Mouse (Mus musculus) c-Kit-positive CD71-positive TER-119-positive erythroid progenitor cells, embryonic 14.5 days (primary cell): ENCODE data around the gene Ncoa1.

Source experiments
- DNase-seq: peaks from one replicate; pipeline ENCODE4 v3.0.0-alpha.2; 2013; ENCODE audit warnings: low spot score

Gene Ncoa1

DNA sequence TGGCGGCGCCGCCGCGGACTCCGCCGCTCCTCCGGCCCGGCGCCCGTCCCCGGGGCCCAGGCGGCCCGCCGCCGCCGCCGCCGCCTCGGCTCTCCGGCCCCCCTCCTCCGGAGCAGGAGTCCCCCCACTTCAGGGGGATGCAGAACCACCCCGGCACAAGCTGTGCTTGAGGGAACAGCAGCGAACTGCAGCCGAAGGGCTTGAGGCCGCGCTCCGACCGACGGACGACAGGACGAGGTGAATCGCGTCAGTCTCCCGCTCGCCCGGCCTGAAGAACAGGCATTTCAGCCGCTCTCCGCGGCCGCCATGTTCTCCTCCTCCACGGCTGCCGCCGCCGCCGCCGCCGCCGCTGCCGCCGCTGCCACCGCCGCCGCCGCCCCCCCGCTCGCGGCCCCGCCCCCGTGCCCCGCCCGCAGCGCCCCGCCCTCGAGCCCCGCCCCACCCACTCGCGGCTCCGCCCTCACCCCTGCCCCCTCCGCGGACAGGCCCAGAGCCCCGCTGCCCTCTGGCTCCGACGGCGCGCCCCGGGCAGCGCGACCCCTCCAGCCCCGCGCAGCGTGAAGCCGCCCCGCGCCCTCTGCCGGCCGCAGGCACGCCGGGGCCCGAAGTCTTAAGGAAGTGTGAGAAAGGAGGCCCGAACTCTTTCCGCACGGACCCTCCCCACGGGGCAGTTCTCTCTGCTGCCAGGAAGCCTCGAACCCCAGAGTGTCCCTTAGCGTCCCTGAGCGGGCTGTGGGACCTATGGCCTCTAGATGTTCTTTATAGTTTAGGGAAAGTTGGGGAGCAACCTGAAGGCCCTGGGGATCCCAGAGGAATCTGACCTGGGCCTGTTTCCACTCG, at the start of gene Ncoa1:
TSS of gene Ncoa1 (minus strand) at position 351 of the 840 bp plus-strand sequence.
- DNase-seq = peak; percentile 32

DNA sequence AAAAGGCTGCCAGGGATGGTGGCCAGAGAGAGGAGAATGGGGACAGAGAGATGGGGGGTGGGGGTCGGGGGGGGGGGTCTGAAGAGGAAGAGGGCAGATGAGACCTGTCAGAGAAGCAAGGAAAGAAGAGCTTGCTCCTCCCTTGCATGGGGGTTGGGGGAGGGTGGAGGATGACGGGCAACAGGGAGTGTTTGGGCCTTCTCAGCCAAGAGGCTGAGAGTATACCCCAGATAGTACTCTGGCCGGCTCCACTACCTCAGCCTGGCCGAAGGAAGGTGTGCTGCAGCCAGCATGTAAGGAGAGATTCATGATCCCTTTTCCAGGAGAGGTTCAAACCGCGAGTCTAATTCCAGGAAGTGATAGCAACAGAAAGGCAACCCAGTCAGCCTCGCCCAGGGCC, 47.6 kb upstream of the Ncoa1 start:
- DNase-seq = no peak

DNA sequence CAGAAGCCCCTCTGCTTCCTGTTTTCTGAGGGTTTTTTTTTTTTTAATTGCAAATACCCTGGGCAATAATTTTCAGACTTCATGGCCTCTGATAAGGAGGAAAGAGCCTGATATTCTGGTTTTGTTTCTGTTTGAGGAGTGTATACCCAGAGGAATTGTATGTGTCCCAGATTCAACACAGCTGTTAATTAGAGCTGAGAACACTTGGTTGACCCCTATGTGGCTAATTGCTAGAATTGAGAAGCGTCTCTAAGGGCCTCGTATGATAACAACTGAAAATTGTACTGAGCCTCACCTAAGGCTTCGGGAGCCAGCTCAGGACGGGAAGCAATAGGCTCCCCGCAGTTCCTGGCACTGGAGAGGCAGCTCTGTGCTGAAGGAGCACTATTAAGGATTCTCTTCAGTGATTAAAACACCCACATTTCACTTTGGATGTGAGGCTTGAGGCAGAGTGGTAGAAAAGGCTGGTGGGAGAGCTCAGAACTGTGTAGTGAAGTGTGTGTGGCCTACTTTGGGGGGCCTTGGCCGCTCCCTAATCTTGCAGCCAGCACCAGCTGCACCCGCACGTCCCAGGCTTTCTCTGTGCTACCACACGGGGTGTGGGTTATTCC, 46.8 kb upstream of the Ncoa1 start:
- no peak for DNase-seq

DNA sequence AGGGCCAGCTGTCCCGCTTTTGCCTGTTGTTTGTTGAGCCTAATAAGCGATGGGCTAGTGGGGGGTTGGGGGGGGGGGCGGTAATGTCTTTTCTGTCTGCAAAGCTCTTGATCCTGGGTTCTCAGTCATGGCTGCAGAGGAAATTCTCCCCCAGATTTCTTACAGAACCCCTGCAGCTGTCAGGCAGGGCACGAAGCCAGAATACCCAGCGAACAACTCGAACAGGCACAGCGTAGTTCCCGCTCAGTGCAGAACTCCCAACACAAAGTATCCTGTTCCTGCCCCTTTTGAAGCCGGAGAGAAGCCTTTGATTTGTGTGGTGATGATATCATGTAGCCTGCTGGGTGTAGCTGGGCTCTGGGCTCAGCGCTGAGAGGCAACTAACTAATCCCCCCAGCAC, 46.2 kb upstream of the Ncoa1 start:
- DNase-seq = no peak

DNA sequence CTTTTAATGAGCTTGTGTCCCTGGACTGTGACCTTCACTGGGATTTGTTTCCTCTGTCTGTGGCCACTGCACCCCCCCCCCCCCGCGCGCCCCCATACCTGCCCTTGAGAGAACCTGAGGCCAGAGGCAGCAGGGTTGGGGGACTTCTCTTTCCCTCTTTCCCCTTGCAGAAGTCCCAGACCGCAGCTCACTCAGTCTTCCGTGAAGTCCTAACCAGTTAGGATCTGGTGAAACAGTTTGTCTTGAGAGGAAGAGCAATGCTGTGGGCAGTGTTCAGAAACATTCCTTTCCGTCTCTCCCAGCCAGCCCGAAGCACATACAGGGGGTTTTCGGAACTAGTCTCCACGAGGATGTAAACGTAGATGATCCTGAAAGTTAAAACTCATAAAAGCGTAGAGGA, 42.0 kb upstream of the Ncoa1 start:
- no peak for DNase-seq

DNA sequence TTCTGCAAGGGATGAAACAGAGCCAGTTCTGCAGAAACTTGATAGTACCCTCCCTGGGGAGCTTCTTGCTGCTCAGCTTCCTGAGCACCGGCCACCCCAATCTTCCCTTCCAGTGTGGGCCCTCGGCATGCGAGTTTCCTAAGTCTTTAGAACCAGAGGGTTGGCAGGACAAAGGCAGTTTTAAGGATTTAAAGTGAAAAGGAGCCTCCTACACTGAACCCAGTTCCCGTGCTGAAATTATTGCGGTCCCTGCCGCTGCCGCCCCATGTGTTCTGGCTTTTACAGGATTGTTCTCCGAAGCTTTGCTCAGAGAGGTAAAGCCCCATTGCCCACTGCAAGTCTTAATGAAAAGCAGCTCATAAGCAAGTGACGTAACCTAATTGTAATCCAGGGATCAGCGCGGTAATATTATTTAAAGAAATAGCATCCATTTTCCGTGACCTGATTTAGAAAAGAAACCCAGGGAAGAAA, 32.6 kb upstream of the Ncoa1 start:
- no peak for DNase-seq

DNA sequence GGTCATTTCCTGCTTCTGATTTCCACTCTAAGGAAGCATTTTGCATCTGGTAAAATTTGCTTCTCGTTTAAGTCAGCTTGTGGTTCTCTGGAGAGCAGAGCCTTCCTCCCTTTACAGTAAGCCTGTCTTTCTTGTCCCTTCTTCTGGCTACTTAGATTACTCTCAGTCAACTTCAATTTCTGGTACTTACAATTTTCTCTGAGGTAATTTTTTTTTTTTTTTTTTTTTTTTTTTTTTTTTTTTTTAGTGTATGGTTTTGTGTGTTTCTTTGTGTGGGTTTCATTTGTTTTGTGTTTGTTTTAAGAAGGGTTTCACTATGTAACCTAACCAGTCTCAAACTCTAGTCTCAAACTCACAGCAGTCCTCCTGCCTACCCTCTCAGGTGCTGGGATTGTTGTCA, 31.2 kb upstream of the Ncoa1 start:
- no peak for DNase-seq

DNA sequence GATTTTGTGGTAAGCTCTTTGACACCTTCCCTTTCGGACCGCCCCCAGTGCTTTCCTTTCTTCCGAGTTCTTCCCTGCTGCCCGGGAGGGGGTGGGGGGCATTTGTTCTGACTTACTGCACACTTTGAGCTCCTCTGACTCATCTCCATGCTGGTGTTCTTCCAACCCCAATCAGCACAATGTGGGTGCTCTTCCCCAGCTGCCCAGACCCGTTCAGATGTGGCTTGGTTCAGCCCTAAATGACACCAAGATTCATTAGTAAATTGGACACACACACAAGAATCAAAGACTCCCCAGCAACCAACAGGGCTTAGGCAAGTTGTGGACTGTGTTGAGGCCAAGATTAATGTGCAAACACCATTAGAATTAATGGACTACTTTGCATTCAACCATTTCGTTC, 30.5 kb upstream of the Ncoa1 start:
- no peak for DNase-seq

DNA sequence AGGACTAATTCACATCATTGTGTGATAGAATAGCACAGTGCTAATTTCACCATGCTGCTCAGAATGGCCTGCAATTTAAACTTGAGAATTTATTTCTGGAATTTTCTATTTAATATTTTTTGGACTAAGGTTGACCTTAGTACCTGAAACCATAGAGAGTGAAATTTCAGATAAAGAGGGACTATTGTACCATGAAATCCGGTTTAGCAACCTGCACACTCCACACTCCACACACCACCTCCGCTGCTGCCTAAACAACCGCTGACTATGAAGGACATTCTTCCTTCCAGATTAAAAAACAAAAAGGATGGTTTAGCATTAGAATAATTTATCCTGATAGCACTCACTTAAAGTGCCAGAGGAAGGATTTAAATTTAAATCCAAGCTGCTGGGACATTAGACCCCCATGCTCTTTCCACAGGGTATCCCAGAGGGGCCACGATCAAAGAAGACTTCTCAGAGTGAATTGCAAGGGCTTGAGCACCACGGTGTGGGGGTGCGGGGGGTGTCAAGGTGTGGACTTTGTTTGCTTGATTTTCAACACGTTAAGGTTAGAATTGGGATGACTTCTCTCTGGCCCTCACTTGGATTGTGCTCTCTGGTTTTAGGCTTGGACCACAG, 29.9 kb upstream of the Ncoa1 start:
- DNase-seq = no peak

DNA sequence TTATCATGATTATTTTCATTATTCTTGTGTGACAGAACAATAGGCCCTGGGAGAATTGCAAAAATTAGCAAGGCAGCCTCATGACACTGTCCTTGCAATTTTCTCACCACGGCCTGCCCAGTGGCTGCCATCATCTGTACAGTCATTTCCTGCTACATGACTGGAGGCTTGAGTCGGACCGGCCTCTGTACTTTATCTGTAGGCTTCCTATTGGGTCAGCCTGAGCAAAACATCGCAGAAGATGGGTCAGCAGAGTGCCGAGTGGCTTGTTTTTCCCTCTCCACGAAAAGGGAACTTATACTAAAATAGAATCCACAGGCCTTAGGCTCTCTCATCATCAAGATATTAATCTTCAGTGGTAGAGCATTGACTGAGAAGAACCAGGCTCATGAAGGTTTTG, 28.3 kb upstream of the Ncoa1 start:
- DNase-seq = no peak

DNA sequence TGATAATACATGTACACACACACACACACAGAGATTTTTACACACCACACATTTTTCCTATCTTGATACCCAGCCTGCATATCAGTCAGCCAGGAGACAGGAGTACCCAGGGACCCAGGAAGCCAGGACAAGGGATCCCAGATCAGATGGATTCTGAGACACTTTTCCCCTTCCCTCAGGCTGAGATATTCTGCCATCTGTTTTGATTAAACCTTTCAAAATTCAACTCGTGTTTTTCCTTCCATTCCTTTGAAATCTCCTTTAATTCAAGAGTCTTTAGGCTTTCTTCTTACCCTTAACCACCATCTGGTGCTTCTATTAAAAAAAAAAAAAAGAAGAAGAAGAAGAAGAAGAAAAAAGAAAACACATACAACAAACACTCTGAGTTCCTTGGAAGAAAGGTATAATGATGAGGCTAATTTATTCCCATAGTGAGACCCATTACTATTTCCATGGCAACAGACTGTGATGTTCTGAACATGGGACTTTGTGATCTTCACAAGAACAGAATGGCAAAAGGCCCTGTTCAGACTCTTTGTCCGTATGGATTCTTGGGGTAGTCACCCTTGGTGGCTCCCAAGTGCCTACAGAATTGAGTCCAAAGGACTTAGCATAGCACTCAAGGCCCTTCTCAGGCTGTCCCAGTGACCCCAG, 26.8 kb upstream of the Ncoa1 start:
- DNase-seq = no peak

DNA sequence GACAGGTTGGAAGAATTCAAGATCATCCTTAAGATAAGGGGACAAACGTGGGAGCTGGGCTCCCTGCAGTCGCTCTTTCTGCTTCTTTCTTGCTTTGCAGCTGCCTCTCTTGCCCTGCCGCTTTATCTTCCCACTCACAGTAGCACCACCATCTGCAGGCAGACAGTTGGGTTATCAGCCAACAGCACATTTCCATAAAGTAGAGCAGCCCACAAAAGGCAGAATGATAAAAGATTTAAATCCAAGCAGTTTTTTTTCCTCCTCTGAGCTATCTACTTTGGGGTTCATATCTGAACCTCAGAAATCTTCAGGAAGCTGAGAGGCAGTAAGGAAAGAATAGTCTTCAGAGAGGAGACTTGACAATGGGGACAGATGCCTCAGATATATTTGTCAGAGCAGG, 24.9 kb upstream of the Ncoa1 start:
- peak; percentile 60 for DNase-seq

DNA sequence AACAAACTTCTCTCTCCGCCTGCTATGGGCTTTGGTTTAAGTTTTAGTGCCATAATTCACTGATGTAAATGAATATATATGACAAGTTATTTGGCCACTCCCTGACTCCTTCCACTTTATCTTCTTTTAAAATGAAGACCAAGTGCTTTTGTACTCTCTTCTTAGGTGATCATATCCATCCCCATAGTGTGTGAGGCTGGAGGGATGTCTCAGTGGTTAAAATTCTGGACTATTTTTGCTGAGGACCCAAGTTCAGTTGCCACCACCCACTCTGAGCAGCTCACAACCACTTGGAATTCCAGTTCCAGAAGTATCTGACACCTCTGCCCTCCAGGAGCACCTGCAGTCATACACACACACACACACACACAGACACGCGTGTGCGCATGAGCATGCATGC, 23.5 kb upstream of the Ncoa1 start:
- no peak for DNase-seq

DNA sequence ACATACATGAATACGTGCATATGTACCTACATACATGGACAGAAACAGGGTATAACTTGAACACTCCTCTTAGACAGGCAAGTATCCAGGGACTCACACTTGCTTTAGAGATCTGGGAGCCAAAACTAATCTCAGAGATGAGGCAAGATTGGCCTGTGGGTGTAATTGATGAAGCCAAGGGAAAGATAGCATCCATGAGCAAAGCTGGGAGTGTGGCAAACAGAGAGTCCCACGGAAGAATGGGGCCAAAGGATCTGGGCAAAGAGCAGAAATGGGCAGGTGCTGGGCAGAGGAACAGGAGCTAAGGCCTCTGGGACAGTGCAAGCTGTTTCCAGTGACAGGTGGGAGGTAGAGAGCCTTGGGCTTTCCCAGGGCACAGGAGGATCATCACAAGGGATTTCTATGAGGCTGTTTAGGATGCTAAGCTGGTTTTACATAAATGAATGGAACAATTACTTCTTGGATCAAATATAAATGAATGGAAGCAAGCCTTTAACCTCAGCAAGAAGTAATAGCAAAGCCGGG, 22.7 kb upstream of the Ncoa1 start:
- DNase-seq = no peak

DNA sequence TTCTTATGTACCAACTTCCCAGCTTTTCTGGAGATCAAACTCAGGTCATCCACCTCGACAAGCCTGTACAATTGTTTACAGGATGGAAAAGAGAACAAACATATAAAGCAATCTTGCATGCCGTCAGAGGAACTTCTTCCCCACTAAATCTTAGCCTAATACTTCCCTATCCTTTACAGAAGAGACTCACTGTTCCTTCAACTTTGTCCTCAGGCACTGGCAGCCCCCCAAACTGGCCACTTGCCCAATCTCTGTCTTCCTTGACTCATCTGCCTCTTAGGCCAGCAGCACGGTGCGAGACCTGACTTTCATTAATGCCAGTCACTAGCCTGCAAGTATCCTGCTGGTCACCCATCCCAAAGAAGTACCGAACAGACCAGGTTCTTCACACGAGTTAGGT, 11.4 kb upstream of the Ncoa1 start:
- DNase-seq = no peak

DNA sequence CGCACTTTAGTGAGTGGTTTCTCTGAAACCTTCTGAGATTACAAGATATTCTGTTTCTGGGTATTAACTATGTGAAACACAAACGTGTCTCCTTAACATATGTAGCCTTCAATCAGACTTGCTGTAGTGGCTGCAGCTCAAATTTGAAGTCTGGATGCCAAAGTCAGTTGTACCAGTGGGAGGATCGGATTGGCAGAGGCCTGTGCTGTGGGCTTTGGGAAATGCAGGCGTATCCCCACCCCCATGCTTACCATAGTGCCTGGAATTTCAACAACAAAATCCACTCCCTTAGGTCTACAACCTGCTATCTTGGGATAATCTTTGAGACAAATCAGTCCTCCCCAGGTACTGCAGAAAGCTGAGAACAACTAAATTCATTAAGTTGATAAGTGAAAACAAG, 6.4 kb upstream of the Ncoa1 start:
- DNase-seq = no peak

DNA sequence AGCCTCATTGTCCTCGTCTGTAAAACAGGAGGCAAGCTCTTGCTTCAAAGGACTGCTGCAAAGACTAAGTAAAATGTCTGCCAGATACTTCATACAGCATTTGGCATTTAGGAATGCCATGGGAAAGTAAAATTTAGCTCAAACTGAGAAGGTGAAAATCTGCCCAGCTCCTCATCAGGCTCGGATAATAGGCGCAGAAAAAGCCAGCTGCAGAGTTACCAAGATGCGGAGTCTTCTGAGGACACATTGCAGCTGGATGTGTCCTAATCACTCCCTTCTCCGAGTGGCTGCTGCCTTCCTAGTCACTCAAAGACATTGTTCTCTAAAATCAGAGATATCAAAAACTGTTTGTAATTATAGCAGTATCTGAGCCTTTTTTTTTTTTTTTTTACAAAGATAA, 4.7 kb upstream of the Ncoa1 start:
- no peak for DNase-seq

DNA sequence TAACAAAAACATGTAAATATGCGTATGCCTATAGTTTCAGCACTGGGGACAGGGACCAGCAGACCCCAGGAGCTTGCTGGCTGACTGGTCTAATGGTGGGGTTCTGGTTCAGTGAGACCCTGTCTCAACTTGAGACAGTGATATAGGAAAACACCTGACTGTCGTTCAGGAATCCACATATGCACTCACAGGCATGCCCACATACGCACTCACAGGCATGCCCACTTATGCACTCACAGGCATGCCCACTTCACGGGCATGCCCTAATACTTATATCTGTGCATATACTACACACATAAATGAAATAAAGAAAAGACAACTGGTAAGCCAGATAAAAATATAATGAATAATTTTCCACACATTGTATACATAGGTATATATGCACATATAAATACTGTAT, 3.3 kb upstream of the Ncoa1 start:
- DNase-seq = no peak

DNA sequence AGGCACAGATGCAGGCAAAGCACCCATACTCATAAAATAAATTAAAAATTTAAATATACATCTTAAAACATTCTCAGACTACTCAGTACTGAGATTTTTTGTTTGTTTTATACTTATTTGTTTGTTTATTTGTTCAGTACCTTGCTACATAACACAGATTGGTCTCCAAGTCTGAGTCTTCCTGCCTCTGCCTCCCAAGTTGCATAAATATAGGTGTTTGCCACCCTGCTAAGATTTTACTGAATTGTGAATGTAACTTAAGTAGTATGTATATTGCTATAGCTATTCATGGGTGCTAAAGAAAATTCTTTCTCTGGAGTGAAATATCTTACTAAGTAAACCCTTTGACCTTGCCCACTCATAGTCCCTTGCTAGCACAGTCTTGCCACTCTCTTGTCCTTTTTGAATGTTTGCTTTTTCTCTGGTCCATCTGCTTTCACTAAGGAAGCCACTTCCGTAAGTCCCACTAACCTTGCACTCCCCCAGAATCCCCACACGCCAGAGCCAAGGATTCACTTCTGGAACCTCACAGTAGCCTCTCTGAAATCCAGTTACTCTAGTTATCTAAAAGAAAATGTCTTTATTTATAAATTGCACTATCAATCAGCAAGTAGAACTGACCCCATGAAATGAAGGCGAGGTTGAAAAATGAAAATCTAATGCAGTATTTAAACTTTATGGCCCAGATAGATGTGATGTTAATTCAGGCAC, 2.3 kb upstream of the Ncoa1 start:
- DNase-seq = no peak

DNA sequence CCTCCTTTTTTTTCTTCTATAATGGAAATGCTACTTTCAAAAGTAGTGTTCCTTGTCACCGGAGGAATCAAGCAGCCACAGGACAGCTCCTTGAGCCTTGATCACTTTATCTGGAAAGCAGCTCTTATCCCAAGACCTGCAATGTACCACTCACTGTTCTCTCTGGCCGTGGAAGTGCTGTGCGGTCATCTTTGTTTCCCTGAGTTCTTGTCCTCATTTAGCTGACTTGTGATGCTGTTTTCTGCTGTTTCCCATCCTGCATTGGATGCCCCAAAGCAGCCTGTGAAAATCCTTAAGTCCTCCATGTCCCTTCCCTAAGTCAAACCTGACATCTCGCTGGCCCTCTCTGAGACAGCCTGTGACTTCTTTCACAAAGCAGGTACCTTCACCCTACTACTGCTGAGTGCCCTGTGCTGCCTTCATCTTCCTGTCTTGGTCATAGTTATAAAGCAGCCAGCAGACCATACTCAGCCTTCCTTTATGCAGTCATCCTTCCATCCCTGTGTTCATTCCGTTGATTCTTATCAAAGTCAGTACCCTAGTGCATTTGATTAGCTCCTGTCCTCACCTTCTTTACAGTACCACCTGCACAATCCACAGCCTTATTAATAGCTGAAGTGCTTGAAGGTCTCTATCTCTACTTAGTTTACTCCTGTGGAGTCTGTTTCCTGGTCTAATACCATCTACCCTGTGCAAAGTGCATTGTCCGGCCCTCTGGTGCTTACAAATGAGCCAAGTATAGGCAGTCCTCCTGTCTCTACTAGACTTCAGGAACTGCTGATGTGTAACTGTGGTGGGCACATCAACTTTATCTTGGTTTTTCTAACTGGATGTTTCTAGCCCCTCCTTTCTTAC, 1.2 kb upstream of the Ncoa1 start:
- DNase-seq = no peak

DNA sequence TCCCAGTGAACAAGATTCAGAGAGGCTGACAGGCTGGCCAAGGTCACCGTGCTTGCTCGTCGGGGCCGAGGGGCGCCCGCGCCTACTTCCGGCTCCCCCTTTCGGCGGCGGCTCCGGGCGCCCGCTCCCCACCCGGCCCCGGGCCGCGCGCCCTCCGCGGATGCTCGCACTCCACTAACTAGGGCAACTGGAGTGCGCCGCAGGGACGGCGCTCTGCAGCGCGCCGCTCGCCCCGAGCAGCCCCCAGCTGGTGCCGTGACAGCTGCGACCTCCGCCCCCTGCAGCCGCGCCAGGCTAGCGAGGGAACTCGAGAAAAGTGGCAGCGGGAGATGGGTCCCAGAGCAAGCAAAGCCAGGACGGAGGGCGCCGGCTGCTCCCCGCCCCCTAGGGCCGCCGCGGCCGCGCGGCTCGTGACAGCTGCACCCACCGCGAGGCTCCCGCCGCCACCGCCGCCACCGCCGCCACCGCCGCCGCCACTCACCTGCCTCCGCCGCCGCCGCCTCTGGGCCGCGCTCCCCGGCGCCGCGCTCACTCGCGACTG, 621 bp downstream of the Ncoa1 start:
- DNase-seq = no peak
